Mouse (Mus musculus): ENCODE results near the gene Limk2.

The Limk2 gene

DNA sequence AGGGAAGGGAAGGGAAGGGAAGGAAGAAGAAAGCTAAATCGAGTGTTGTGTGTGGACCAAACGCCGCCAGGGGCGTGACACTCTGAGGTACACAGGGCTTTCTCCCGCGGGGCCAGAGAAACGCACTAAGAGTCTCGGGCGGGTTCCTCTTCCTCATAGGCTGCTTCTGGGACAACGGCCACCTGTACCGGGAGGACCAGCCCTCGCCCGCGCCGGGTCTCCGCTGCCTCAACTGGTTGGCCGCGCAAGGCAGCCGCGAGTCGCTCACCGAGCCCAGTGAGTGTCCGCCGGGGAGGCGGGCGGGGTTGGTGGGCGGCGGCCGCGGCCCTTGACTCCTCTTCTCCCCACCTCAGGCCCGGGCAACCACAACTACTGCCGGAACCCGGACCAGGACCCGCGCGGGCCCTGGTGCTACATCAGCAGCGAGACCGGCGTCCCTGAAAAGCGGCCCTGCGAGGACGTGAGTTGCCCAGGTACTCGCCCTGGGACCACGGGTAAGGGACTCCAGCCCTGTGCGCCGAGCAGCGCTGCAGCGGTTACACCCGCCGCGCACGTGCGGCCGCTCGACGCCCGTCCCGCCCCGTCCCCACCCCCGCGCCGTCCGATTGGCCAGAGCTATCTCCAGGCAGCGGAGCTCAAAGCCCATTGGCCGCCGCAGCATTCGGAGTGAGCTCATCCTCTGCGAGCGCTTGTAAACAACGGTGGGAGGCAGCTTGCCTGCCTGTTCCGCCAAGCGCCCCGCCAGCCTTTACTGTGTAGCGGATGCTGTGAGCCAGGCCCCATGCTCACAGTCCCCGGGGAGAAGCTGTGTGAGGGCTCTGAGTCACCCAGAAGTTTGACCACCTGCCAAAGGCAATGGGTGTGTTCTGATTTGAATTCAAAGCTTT lies 77.0 kb downstream of the Limk2 start:
- peak; percentile 96 for DNase-seq

DNA sequence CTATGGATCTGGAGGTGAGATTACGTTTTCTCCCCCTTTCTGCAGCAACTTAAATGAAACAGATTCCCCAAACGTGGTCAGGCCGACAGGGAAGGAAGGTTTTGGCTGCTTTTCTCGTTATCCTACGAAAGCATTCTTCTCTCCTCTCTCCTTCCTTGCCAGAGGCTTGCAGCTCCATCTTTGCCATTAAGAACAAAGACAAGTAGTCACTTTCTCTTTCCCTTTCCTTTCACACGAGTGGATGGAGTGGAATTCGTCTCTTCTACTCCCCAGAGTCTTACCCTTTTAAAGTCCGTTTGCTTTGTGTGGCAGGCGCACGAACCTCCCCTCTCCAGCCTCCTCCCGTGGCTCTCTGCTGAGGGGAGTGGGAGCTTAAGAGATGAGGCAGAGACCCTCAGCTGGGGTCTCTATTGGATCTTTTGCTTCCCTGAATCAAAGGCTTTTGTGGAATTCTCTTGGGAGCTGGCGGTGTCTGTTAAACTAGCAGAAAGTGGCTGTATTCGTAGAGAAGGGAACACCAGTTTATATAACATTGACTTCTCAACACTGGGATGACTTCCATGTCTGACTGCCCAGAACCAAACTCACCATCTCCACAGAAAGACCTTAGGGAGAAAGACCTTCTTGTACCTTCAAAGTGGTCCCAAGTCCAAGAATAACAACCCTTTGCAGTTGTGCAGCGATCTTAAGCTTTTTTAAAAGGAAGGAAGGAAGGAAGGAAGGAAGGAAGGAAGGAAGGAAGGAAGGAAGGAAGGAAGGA lies 77.8 kb downstream of the Limk2 start:
- peak; percentile 57 for DNase-seq

DNA sequence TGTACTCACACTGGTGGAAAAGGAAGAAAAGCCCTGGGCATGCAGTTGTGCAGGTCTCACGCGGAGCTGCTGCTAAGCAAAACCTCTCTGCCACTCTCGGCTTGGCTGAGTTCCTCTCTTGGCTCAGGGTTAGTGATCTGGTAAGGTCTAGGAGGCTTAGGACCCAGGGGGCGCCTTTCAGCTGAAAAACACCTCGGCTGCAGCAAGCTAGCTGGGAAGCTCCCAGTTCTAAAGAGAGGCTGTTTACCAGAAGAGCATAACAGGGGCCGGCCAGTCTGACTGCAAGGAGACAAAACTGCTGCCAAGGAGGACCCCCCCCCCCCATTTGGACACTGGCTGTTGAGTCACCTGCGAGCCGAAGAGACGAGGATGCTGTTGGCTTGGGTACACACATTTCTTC lies 78.4 kb downstream of the Limk2 start:
- peak; percentile 95 for DNase-seq

DNA sequence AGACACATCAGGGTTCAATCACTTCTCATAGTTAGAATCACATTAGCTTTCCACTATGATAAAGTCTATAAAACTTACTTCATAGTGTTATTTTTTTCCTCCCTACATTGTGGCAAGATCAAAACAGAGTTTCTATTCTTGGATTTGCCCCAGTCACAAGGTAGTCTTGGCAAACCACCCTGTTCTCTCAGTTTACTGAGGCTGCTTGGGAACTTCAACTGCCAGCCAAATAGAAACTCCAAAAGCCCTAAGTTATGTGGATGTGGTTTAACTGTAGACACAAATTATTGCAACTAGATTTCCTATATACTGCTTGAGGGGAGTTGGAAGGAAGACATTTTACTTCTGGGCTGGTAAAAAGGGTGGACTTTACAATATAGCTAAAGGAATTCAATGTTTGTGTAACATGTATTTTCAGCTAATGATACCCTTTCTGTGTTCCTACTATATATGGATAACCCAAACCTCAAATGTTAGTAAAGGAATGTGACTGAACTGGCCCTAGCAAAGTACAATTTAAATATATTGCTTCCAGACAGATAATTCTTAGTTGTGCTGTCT lies 79.0 kb downstream of the Limk2 start, which contains the start of gene Pik3ip1:
Gene Pik3ip1 (plus strand): TSS at position 511 of the 561 bp plus-strand sequence.
- no peak for DNase-seq

DNA sequence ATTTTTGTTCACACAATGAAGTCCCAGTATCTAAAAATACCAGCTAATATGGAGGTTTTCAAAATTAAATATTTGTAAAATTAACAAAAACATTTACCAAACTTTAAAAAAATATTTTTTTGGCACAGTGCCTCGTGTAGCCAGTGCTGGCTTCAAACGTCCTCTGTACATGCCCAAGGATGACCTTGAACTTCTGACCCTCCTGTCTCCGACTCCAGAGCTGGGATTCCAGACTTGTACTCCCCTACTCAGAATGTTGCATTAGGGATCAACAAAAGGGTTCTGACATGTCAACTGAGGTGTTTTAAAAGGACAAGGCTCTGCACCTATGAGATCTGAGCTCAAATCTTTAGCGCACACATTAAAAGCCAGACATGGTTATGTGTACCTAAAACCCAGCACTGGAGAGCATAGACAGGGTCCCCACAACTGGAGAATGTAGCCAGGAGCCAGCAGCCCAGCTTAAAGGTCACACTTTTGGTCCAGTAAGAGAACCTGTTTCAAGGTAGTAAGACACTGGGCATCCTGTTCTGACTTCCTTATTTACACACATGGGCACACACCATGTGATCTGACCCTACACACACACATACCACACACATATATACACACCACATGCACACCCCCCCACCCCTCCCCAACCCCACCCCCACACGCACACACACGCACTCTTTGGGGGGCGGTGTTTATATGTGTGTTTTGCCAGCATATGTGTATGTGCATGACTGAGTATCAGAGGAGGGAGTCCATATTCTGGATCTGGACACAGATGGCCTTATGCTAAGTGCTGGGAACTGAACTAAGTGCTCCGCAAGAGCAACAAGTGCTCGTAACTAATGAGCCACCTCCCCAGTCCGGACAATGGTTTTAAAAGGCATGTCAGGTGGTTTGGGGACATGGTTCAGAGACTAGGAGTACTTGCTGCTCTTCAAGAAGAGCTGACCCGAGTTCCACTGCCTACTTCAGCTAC lies 79.9 kb downstream of the Limk2 start:
- peak; percentile 47 for DNase-seq

DNA sequence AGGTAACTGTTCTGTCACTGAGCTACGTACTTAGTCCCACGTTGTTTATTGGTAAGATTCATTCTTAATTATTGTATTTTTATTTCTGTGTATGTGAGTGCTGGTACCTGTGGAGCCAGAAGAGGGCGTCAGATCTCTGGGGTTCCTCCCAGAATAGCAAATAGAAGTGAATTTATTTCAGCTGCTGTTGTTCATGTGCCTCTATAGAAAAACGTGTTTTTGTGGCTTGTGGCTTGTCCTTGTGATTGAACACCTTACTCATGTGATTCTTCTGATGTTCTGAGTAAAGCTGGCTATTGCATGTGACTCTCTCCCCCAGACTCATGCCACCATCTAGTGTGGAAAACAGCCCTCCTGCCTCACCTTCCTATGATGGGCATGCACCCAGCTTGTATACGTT lies 80.7 kb downstream of the Limk2 start:
- no peak for DNase-seq

DNA sequence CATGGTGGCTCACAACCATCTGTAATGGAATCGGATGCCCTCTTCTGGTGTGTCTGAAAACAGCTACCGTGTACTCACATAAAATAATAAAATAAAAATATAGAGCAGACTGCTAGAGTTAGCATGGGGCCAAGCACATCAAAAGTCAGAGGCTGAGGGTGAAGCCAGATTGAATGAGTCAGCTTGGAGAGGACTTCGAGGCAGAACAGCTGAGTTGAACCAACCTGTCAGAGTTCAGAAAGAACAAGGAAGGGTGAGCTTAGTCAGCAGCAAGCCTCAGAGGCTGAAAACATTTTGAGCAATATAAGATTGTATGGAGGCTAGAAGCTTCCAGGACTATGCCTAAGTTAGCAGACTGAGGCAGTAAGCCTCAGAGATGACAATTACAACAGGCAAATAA lies 90.7 kb downstream of the Limk2 start:
- DNase-seq: no peak

DNA sequence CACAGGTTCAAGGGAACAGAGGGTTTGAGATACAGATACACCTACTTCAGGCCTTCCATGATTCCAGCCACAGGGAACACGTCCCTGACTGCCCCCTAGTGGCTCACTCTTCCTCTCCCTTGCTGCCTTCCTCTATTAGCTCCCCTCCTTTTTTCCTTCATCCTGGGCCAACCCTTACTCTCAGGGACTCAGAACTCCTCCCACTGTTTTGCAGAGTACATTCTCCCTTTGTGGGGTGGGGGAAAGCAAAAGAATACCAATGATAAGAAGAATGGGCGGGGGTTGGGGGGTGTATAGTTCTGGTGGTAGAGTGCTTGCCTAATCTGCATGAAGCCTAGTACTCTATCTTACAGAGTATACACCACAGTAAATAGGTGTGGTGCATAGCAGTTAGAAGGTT lies 94.8 kb downstream of the Limk2 start:
- peak; percentile 76 for DNase-seq

DNA sequence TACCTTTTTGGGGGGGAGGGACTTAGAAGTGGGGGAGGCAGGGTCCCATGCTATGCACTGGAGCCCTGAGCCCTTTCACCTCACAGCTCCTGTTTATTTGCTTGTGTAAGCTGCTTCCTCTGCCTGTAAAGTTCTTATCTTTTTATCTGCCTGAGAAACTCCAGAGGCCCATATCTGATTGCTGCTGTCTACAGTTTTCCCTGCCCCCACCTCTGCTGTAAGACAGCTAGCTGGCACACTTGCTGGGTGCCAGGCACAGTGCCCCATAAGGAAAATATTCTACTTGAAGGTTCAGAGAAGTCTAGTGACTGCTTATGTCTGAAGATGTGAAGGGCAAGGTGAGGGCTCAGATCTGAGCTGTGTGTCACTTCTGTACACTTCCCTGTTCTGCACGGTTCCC lies 95.7 kb downstream of the Limk2 start:
- DNase-seq: no peak

DNA sequence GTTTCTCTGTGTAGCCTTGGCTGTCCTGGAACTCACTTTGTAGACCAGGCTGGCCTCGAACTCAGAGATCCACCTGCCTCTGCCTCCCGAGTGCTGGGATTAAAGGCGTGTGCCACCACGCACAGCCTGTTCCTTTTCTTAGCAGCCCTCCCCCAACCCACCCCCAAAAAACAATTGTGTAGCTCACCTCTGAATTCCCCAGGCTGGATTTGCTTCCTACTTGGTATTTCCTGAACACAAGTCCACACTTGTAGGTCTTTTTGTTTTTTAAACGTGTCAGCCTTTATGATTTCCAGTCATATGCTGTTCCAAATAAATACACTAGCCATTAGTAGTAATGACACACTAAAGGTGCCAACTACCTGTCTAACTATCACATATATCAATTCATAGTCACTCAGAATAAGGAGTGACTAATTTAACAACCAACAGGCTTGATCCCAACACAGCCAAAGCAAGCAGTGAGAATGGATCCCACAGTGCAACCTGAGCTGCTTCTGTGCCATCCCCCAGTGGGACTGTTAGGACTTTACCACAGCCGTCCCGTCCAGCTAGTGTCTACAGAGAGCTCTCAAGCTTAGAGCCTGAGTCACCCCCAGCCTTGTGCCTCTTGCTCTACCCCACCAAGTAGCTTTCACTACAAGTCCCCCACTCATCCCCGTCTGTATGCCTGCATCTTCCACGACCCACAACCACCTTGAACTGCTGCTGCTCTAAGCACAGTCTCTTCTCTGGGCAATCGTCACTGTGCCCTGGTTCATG lies 97.2 kb downstream of the Limk2 start:
- DNase-seq: no peak

DNA sequence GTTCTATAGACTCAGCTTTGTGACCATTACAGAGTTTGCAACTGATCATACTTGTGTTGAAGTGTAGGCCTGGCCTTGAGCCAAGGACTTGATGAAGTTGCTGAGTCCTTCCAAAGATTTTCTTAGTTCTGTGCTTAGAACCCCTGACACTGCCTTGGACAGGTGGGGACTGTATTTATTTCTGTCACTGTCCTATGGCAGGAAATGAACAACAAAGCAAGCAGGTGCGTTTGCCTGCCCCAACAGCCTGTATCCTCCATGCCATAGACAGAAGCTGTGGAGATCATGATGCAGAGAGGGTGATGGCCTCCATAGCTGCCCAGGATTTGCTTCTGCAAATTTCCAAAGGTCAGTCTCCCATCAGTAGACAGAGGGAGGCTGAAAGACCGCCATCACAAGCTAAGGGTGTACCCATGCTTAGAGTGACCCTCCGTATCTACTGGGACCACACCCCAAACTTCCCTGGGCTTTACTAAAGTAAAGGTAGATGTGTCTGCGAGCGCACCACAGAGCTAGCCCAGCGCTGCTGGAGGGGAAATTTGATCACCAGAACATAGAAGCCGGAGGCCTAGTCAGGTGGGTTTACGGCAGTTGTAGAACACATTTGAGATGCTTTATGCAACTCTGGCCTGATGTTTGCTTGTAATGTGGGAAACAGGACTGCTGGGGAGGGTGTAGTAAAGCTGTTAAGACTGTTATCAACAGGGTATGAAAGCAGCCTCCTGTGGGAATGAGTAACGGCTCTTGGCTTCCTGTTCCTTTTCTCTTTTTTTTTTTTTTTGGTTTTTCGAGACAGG lies 98.0 kb downstream of the Limk2 start:
- no peak for DNase-seq

DNA sequence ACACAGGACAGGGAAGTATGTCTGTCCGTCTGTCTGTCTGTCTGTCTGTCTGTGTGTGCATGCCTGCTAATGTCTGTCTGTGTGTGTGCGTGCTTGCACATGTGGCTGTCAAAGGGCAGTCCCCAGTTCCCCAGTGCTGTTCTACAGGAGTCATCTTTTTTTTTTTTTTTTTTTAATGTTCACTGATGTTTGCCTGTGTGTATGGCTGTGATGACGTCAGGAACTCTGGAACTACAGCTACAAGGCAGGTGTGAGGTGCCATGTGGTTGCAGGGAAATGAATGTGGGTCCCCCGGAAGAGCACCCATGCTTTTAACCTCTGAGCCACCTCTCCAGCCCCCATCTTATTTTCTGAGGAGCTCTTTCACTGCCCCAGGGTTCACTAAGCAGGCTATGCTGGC lies 99.1 kb downstream of the Limk2 start:
- DNase-seq: no peak

DNA sequence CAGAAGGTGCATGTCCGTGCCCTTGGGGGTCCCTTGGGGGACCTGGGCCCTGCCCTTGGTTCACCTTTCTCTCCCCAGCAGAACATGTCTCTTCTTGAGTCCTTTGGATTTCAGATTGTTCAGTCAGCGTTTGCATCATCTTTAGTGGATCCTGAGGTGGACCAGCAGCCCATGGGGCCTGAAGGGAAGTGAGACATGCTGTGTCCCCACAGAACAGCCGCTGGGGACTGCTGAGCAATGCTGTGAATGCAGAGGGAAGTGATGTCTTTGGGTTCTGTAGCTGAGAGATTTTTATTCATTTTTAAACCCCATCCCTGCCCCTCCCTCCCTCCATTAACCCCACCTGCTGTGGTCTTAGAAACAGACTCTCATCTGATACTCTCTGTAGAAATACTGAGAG lies 101.1 kb downstream of the Limk2 start:
- no peak for DNase-seq

DNA sequence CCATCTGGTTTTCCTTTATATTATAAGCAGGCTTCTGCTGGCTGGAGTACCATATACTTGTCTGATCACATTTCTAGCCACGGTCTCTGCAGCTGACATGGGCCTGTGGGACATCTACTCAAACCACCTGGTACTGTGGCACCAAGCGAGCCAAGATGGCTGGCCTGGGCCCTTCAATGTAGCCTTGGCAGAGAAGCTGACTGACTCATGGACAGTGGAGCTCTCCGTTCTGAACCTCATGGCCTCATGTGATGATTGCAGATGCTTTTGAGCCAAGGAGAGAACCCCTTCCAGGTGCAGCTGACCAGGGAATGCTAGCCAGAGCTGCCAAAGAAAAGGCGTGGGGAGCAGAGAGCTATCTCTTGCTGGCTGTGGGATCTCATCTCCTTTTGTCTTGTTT lies 103.2 kb downstream of the Limk2 start:
- DNase-seq: no peak

DNA sequence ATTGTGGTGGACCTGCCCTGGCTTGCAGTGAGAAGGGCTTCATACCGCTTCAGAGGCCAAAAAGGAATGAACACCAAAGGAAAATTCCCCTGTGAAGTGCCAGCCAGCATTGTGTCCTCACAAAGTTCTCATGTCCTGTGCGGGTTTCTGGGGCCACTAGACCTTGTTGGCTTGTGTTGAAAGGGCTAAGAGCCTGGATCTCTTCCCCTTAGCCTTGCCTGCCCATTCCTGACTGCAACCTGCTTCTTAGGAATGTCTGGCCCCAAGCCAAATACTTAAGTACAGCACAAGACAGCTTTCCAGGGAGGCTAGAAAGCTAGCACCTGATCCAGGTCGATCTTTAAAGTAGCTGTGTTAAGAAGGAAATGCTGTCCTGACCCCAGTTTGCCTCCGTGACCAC lies 106.2 kb downstream of the Limk2 start:
- no peak for DNase-seq

DNA sequence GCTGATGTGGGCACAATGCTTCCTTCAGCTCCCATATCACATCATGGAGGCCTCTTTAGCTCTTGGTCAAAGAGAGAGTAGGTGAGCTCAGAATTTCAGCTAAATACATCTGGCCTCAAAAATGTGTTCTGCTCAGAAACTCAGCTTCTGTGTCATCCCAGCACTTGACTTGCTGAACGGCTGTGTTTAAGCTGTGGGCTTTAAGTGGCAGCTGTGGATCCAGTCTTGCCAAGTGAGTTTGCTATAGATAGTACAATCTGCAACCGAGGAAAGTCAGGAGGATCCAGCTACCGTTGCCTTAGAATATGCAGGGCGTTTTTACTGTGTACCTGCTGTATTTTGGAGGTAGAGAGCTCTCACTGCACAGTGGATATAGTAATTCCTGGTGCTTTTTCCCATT lies 106.6 kb downstream of the Limk2 start:
- DNase-seq: no peak

DNA sequence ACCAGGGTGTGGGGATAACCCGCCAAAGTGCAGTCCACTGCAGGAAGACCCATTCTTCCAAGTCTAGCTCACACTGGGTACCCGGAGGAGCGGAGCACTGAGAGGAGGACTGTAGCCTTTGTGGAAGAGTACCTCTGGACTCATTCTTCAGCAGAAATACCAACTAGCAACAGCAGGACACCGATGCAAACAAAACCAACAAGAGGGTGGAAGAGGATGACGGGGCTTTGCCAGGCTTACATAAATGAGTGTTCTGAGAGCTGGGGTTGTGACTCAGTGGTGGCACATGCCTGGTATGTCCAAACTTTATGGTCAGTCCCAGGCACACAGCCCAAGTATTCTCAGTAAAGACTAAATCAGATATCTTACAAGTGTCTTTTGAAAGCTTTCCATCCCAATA lies 107.9 kb downstream of the Limk2 start:
- no peak for DNase-seq

DNA sequence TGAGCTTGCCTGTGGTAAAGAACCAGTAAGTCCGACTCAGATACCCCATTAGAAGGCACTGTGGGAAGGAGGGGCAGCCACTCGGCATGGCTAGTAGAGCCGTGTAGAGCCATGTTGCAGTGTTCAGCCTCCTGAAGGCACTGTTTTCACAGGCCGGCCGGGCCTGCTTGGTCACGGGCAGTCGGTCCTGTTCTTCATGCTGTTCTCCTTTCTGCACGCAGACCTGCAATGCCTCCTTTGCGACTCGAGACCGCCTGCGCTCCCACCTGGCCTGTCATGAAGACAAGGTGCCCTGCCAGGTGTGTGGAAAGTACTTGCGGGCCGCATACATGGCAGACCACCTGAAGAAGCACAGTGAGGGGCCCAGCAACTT lies 110.2 kb downstream of the Limk2 start:
- no peak for DNase-seq

DNA sequence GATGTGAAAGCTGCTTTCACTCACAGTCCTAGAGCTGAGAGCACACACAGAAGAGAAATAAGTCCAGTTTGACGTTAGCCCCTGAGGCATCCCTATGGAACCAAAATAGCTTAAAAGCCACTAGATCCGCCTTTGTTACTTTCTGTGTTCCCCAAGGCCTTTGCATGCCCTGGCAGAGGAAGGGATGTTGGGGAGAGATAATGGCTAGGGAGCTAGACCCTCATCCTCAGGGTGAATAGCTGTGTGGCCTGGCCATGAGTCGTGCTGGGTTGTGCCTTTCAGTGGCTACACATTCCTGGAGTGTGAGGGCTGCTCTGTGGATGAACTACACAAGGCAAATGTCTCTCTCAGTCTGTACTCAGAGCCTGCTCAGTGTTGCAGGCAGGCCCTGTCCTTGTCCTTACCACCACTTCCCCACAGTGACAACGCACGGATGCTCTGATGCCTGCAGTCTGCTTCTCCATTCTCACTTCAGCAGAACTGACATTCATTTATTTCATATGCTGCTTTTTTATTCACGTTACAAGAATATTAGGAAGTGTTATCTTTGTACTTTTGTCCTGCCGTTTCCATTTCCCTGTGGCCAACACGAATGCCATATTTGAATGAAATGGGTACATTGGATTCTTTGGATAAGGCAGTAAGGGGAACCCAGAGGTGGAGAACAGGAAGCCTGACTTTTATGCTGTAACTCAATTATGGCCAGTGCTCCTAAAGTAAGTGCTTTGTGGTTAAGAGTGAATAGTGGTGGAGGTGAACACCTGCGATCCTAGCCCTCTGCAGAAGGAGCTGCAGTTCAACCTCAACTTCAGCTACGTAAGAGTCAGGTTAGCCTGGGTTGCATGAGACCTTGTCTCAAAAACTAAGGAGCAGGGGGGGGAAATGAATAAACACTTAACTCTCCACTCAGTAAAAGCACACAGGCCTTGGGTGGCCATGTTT lies 110.8 kb downstream of the Limk2 start:
- DNase-seq: no peak

DNA sequence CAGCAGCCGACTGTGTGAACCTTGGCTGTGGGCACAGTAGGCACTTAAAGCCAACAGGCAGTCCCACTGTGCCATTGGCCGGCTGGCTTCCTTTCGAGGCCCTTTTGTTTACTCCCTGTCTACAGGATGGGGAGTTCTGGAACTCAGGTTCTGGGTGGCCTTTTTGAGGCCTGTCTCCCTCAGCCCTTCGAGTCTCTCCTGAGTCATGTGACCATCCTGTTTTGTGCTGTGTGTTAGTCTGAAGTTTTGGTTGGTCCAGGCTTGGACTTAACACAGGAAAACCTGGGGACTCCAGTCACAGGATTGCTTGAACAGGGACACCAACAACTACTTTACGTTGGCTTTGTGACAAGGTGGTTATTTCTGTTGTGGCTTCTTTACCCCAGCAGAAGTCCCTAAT lies 112.9 kb downstream of the Limk2 start:
- no peak for DNase-seq
